In genomic region chr12:36008364-36009047, GRCm38 (mm10) we compare ENCODE assay signal across 18 mouse cellular contexts. TPM values are rescaled to one million over a fixed set of nuclear protein-coding genes. Genes with fewer than 3 reads are reported as not detected.
DNase-seq lines count a peak whose midpoint lies in the region; ATAC-seq and TF ChIP-seq lines count a peak whose summit lies in the region.
"Had no signal": no experiment of that assay in that cellular context is flagged by ENCODE, and none has a peak within 500 bp of the region (broad histone marks: within the 10 kb centered on the region; RNA-seq: fewer than 3 reads in every experiment).

No protein-coding gene starts in this region.

- H3K9me3 ChIP-seq in heart, embryonic 12.5 days (replicated peaks): no peaks in the 10 kb centered on the region
- no peaks in the 10 kb centered on the region for H3K9me3 ChIP-seq in heart, embryonic 11.5 days (replicated peaks; ENCODE audit: control insufficient read depth, low read length)
- H3K9me3 ChIP-seq in intestine, embryonic 15.5 days: no peaks in the 10 kb centered on the region
- H3K9me3 ChIP-seq: liver, embryonic 13.5 days; megakaryocyte, embryonic 14.5 days had no signal

- H3K9ac ChIP-seq in heart, embryonic 12.5 days: no peak overlapping the region
- no peak overlapping the region for H3K9ac ChIP-seq in heart, embryonic 11.5 days (ENCODE audit: low read depth, low read length)
- H3K9ac ChIP-seq in intestine, embryonic 15.5 days: no peak overlapping the region
- H3K9ac ChIP-seq: liver, embryonic 13.5 days had no signal

- 59% methylated on average over 6 of the region's 6 CpGs for WGBS in heart, embryonic 12.5 days
- 55% methylated on average over 6 of the region's 6 CpGs for WGBS in heart, embryonic 11.5 days (ENCODE audit: insufficient replicate concordance)
- WGBS in intestine, embryonic 15.5 days: 24% methylated on average over 6 of the region's 6 CpGs
- WGBS in small intestine, adult 2 months: 17% methylated on average over 6 of the region's 6 CpGs

- TF ChIP-seq POLR2A in small intestine, adult 2 months (IDR thresholded peaks at IDR 0.05; ENCODE audit: low read depth, low read length): no peak

- H3K4me3 ChIP-seq in heart, embryonic 12.5 days: no peak overlapping the region
- no peak overlapping the region for H3K4me3 ChIP-seq in heart, embryonic 11.5 days (ENCODE audit: low read depth, low read length)
- no peak overlapping the region for H3K4me3 ChIP-seq in intestine, embryonic 15.5 days (replicated peaks)
- H3K4me3 ChIP-seq in small intestine, adult 2 months (ENCODE audit: low read depth, low read length): no peak overlapping the region
- H3K4me3 ChIP-seq: liver, embryonic 13.5 days; megakaryocyte, embryonic 14.5 days had no signal

- H3K27me3 ChIP-seq in heart, embryonic 12.5 days (replicated peaks): no peaks in the 10 kb centered on the region
- no peaks in the 10 kb centered on the region for H3K27me3 ChIP-seq in heart, embryonic 11.5 days (ENCODE audit: control insufficient read depth, insufficient read depth, low read length)
- no peaks in the 10 kb centered on the region for H3K27me3 ChIP-seq in intestine, embryonic 15.5 days (replicated peaks)
- no peaks in the 10 kb centered on the region for H3K27me3 ChIP-seq in small intestine, adult 2 months (ENCODE audit: control insufficient read depth, insufficient read depth, low read length)
- H3K27me3 ChIP-seq: liver, embryonic 13.5 days; megakaryocyte, embryonic 14.5 days had no signal

- ATAC-seq in heart, embryonic 12.5 days (ENCODE audit: insufficient number of reproducible peaks, low FRiP score): no peak
- ATAC-seq in heart, embryonic 11.5 days (replicated peaks; ENCODE audit: insufficient number of reproducible peaks, low FRiP score, low TSS enrichment): no peak
- peak; percentile 71 for ATAC-seq in intestine, embryonic 15.5 days
- ATAC-seq: forebrain, embryonic 16.5 days; hindbrain, postnatal 0 days had no signal

- peaks cover 17% of the 10 kb centered on the region for H3K4me1 ChIP-seq in heart, embryonic 12.5 days (replicated peaks)
- H3K4me1 ChIP-seq in heart, embryonic 11.5 days (ENCODE audit: control insufficient read depth, insufficient read depth, low read length): peaks cover 6% of the 10 kb centered on the region; the same call in 1 of the 2 replicates
- peaks cover 11% of the 10 kb centered on the region for H3K4me1 ChIP-seq in intestine, embryonic 15.5 days (replicated peaks)
- H3K4me1 ChIP-seq in small intestine, adult 2 months (ENCODE audit: control insufficient read depth, insufficient read depth, insufficient read length, low read length): peaks cover 18% of the 10 kb centered on the region
- H3K4me1 ChIP-seq: liver, embryonic 13.5 days had no signal

- peak; percentile 33 for DNase-seq in kidney, postnatal 14 days
- no peak for DNase-seq in kidney, postnatal 10 days
- no peak for DNase-seq in cerebellum, adult 9-11 months
- DNase-seq: adrenal gland, adult 2 months; cerebellum, adult 18-20 months; gastrocnemius, postnatal 10 days; heart, postnatal 10 days; liver, embryonic 13.5 days; thymus, postnatal 25 days had no signal

- no peak overlapping the region for H3K4me2 ChIP-seq in heart, embryonic 12.5 days
- no peak overlapping the region for H3K4me2 ChIP-seq in heart, embryonic 11.5 days
- 0 out of 2 replicates have a peak overlapping the region, but pooled peaks have one; percentile 4 for H3K4me2 ChIP-seq in intestine, embryonic 15.5 days (replicated peaks)
- H3K4me2 ChIP-seq: liver, embryonic 13.5 days had no signal

- H3K27ac ChIP-seq in heart, embryonic 12.5 days (ENCODE audit: poor library complexity, severe bottlenecking): peak overlapping the region; percentile 18; the same call in 1 of the 2 replicates
- H3K27ac ChIP-seq in heart, embryonic 11.5 days (ENCODE audit: low read depth, low read length): no peak overlapping the region
- peak overlapping the region; percentile 49; the same call in 1 of the 2 replicates for H3K27ac ChIP-seq in intestine, embryonic 15.5 days
- peak overlapping the region; percentile 99 for H3K27ac ChIP-seq in small intestine, adult 2 months (ENCODE audit: insufficient read depth, low read depth, low read length)
- H3K27ac ChIP-seq: hindbrain, postnatal 0 days; liver, embryonic 13.5 days had no signal

- no peaks in the 10 kb centered on the region for H3K36me3 ChIP-seq in heart, embryonic 12.5 days
- no peaks in the 10 kb centered on the region; the same call in 1 of the 2 replicates for H3K36me3 ChIP-seq in heart, embryonic 11.5 days (ENCODE audit: control insufficient read depth, insufficient read depth, low read length)
- no peaks in the 10 kb centered on the region for H3K36me3 ChIP-seq in intestine, embryonic 15.5 days
- no peaks in the 10 kb centered on the region for H3K36me3 ChIP-seq in small intestine, adult 2 months (ENCODE audit: control insufficient read depth, insufficient read depth, low read length)
- H3K36me3 ChIP-seq: liver, embryonic 13.5 days had no signal

- TF ChIP-seq CTCF in small intestine, adult 2 months (IDR thresholded peaks at IDR 0.05; ENCODE audit: extremely low read depth, insufficient read length, insufficient replicate concordance, low read depth, low read length): no peak

RNA-seq across cellular contexts. Expression of gene Agr2, which starts 15.8 kb away (rescaled TPM):
- 0.33 and 0.52 TPM in 2 replicates for polyA plus RNA-seq in heart, embryonic 12.5 days (2016; fragmentation: Nextera tagmentation; extraction: Ambion mirVana)
- polyA plus RNA-seq in heart, embryonic 11.5 days (2014; fragmentation: Nextera tagmentation; extraction: Ambion mirVana): 0.66 TPM in 1 of 2 replicates, not detected in the other
- polyA plus RNA-seq in intestine, embryonic 15.5 days (2015; fragmentation: Nextera tagmentation; extraction: Ambion mirVana): 234 and 297 TPM in 2 replicates
- polyA plus RNA-seq in small intestine, adult 2 months (2012; rRNA removed): 251 and 276 TPM in 2 replicates
- polyA plus RNA-seq: adrenal gland, adult 2 months; brain, embryonic 14.5 days; C2C12; forebrain, embryonic 16.5 days had no signal

RNA-seq across cellular contexts. Expression of gene Tspan13, which starts 33.8 kb away (rescaled TPM):
- polyA plus RNA-seq in heart, embryonic 12.5 days (2016; fragmentation: Nextera tagmentation; extraction: Ambion mirVana): 72.7 and 77.4 TPM in 2 replicates
- 73.9 and 77.2 TPM in 2 replicates for polyA plus RNA-seq in heart, embryonic 11.5 days (2014; fragmentation: Nextera tagmentation; extraction: Ambion mirVana)
- polyA plus RNA-seq in intestine, embryonic 15.5 days (2015; fragmentation: Nextera tagmentation; extraction: Ambion mirVana): 136 and 138 TPM in 2 replicates
- 227 and 679 TPM in 2 replicates for polyA plus RNA-seq in small intestine, adult 2 months (2012; rRNA removed)

Comparison
In these comparisons a context has a peak if more than half of its experiments do, and no peak if none do; other contexts are left out.
1. RNA of gene Agr2, which starts 15.8 kb away (polyA plus RNA-seq): 251 to 276 TPM in small intestine, adult 2 months and 234 to 297 TPM in intestine, embryonic 15.5 days; 0.66 TPM in heart, embryonic 11.5 days and 0.33 to 0.52 TPM in heart, embryonic 12.5 days; every median in the first group is over 100 times any median in the second.